Mouse (Mus musculus): ENCODE results near the gene Slc25a24. TPM values are rescaled to one million over a fixed set of nuclear protein-coding genes. Genes with fewer than 3 reads are reported as not detected.

Gene Slc25a24
- polyA plus RNA-seq, 1 experiment, result 1.7 TPM

DNA sequence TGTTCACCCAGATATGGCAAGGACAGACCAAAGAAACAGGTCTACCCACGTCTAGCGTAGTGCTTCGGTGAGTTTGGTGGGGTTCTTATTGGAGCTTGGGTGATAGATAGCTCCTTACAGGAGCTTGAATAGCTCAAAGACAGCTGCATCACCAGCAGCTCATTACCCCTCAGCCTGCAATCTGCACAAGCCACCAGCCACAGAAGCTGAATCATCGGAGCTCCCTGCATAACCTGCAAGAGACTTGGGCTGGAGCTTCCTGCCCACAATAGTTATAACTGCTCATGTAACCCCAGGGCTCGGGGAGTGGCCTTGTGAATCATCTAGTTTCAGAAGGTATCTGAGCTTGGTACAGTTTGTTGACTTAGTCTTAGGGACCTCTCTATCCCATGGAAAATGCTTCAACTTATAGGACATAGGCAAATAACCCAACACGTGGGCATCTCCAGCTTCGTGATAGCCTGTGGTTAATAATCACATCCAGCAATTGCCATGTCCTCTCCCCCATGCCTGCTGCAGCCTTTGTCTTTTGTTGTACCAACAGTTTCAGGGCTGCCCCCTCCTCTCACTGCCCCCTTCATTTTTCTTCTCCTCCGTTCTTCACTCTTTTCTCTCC is 42.4 kb downstream of the Slc25a24 start:
- H3K27ac ChIP-seq (ENCODE audit: insufficient read depth, low read length), result no peak overlapping the region
- TF ChIP-seq CTCF (IDR thresholded peaks at IDR 0.05; ENCODE audit: extremely low read depth, insufficient read depth, insufficient read length, insufficient replicate concordance) (no peak), POLR2A (IDR thresholded peaks at IDR 0.05; ENCODE audit: low read depth, low read length) (no peak)
- H3K4me1 ChIP-seq (ENCODE audit: control insufficient read depth, insufficient read depth, insufficient read length), result no peaks in the 10 kb centered on the region
- no peaks in the 10 kb centered on the region; the same call in 1 of the 2 replicates for H3K36me3 ChIP-seq (ENCODE audit: control insufficient read depth, insufficient read depth, low read length)
- H3K27me3 ChIP-seq (ENCODE audit: control insufficient read depth, insufficient read depth, low read length), result no peaks in the 10 kb centered on the region
- no peak overlapping the region for H3K4me3 ChIP-seq (ENCODE audit: extremely low read depth, insufficient read depth, insufficient read length)
- no peak for DNase-seq (ENCODE audit: low read depth in 1 of 2, low spot score in 2 of 2)
- 52% methylated on average over 8 of the region's 8 CpGs for WGBS

DNA sequence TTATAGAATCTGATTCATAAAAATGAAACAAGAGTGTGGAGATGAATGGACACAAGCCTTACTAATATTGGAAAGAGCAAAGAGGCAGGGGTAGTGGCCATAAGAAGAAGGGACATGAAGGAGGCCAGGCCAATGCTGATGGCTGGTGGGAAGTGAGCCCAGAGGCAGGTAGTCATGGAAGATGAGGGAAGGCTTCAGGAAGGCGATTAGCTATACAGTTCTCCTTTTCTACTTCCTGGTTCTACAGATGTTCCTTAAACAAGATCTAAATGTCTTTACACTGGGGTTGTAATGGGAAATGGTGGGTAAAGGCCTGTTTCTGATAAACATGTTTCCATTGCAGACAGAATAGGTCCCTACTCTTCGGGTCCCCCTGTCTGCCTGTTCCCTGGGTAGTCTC is 46.2 kb downstream of the Slc25a24 start:
- DNase-seq (ENCODE audit: low read depth in 1 of 2, low spot score in 2 of 2), result no peak
- Histone ChIP-seq H3K4me3 (ENCODE audit: extremely low read depth, insufficient read depth, insufficient read length) (no peak overlapping the region), H3K4me1 (ENCODE audit: control insufficient read depth, insufficient read depth, insufficient read length) (no peaks in the 10 kb centered on the region), H3K27ac (ENCODE audit: insufficient read depth, low read length) (no peak overlapping the region), H3K27me3 (ENCODE audit: control insufficient read depth, insufficient read depth, low read length) (no peaks in the 10 kb centered on the region), H3K36me3 (ENCODE audit: control insufficient read depth, insufficient read depth, low read length) (no peaks in the 10 kb centered on the region)
- 34% methylated on average over 2 of the region's 2 CpGs for WGBS
- TF ChIP-seq CTCF (IDR thresholded peaks at IDR 0.05; ENCODE audit: extremely low read depth, insufficient read depth, insufficient read length, insufficient replicate concordance) (no peak), POLR2A (IDR thresholded peaks at IDR 0.05; ENCODE audit: low read depth, low read length) (no peak)

DNA sequence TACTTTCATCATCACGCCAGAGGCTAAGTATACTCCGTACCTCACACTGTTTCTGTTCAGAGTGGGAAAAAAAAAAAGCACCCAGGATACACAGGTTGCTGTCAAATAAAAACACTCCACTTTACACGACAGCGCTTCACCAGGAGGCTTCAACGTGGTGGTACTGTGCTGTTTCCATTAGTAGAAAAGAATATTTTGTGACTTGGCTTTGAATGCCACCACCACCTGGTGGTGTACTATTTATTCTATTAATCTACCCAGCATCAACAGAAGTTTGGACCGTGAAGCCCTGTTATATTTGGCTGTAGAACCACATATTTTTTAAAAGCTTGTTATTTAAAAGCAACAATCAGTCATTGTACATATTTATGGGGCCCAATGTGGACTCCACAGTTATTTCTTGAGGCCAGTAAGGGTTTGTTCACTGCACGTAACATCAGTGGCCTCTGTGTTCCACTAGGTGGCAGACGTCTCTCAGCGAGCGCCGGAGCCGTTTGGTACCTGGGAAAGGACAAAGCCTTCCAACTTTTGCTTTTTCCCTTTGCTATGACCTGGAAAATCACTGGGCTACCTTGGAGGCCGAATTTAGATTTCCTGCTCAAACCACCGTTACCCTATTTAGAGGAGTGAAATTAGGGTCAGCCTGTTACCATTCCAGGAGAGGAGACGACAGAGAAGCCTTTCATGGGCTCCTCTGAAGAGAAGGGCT is 48.3 kb downstream of the Slc25a24 start:
- Histone ChIP-seq H3K4me3 (ENCODE audit: extremely low read depth, insufficient read depth, insufficient read length) (no peak overlapping the region), H3K36me3 (ENCODE audit: control insufficient read depth, insufficient read depth, low read length) (no peaks in the 10 kb centered on the region), H3K27me3 (ENCODE audit: control insufficient read depth, insufficient read depth, low read length) (no peaks in the 10 kb centered on the region), H3K27ac (ENCODE audit: insufficient read depth, low read length) (no peak overlapping the region), H3K4me1 (ENCODE audit: control insufficient read depth, insufficient read depth, insufficient read length) (no peaks in the 10 kb centered on the region)
- WGBS, result 23% methylated on average over 15 of the region's 15 CpGs
- TF ChIP-seq POLR2A (IDR thresholded peaks at IDR 0.05; ENCODE audit: low read depth, low read length) (no peak), CTCF (IDR thresholded peaks at IDR 0.05; ENCODE audit: extremely low read depth, insufficient read depth, insufficient read length, insufficient replicate concordance) (peak; percentile 94)
- peak; percentile 9 to 48 for DNase-seq (ENCODE audit: low read depth in 1 of 2, low spot score in 2 of 2)

DNA sequence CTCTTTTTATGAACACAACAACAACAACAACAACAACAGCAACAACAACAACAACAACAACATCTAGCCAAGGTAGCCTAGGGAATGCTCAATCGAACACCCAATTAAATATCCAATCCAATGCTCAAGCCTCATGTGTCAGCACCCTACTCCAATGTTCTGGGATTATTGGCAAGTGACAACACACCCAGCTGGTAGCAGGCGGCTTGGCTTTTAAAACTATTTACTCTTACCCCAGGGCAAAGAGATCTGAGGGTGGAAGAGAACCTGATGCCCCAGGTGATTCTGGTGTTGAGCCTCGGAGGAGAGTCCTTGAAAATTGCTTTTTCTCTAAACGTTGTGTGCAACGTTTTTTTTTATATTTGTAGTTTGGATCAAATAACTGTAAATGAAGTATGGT is 51.4 kb downstream of the Slc25a24 start:
- no peak for DNase-seq (ENCODE audit: low read depth in 1 of 2, low spot score in 2 of 2)
- Histone ChIP-seq H3K4me3 (ENCODE audit: extremely low read depth, insufficient read depth, insufficient read length) (no peak overlapping the region), H3K36me3 (ENCODE audit: control insufficient read depth, insufficient read depth, low read length) (no peaks in the 10 kb centered on the region), H3K27ac (ENCODE audit: insufficient read depth, low read length) (no peak overlapping the region), H3K4me1 (ENCODE audit: control insufficient read depth, insufficient read depth, insufficient read length) (no peaks in the 10 kb centered on the region), H3K27me3 (ENCODE audit: control insufficient read depth, insufficient read depth, low read length) (no peaks in the 10 kb centered on the region)
- WGBS, result 92% methylated on average over 5 of the region's 5 CpGs
- TF ChIP-seq POLR2A (IDR thresholded peaks at IDR 0.05; ENCODE audit: low read depth, low read length) (no peak), CTCF (IDR thresholded peaks at IDR 0.05; ENCODE audit: extremely low read depth, insufficient read depth, insufficient read length, insufficient replicate concordance) (no peak)

DNA sequence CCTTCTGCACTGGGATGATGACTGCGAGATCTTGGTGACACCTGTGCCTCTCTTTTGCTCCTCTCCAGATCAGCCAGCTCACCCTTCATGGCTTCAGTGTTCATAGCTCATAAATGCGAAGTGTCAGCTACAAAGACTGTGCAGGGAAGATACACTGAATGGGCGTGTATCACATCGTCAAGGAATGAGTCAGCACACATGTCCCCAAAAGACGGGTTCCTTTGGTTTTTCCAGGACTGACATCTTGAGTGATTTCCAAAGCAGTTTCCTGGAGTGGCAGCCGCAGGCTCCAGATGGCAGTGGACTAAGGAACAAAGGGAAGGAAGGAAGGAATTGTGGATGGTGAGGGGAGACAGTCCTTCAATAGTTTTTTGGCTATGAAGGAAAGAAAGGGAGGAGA is 55.8 kb downstream of the Slc25a24 start:
- H3K4me1 ChIP-seq (ENCODE audit: control insufficient read depth, insufficient read depth, insufficient read length), result no peaks in the 10 kb centered on the region
- no peaks in the 10 kb centered on the region for H3K36me3 ChIP-seq (ENCODE audit: control insufficient read depth, insufficient read depth, low read length)
- no peak overlapping the region for H3K27ac ChIP-seq (ENCODE audit: insufficient read depth, low read length)
- TF ChIP-seq CTCF (IDR thresholded peaks at IDR 0.05; ENCODE audit: extremely low read depth, insufficient read depth, insufficient read length, insufficient replicate concordance) (no peak), POLR2A (IDR thresholded peaks at IDR 0.05; ENCODE audit: low read depth, low read length) (no peak)
- H3K27me3 ChIP-seq (ENCODE audit: control insufficient read depth, insufficient read depth, low read length), result no peaks in the 10 kb centered on the region
- 44% methylated on average over 6 of the region's 6 CpGs for WGBS
- no peak overlapping the region for H3K4me3 ChIP-seq (ENCODE audit: extremely low read depth, insufficient read depth, insufficient read length)
- DNase-seq (ENCODE audit: low read depth in 1 of 2, low spot score in 2 of 2), result no peak

DNA sequence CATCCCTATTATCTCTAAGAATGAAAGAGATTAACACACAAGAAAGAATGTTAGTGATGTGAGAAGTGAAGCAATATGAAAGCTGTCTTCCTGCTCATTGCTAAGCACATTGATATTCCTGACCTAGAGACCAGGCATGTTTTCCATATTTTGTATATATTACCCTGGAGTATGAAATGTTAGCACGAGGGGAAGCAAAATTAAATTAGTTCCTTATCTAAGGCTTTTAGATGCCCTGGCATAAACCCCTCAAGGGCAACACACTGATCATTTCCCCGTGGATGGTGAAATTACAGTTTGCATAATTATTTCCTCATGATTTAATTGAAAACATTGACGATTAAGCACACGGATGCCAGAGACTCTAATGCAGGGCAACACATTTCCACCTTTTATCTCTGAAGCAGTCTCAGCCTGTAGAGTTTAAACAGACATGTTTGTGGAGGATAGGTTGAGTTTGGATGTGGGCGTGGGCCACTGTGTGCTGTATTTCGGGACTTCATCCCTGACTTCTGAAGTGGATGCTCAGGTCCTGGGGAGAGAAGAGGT is 56.7 kb downstream of the Slc25a24 start:
- H3K36me3 ChIP-seq (ENCODE audit: control insufficient read depth, insufficient read depth, low read length), result no peaks in the 10 kb centered on the region
- H3K4me3 ChIP-seq (ENCODE audit: extremely low read depth, insufficient read depth, insufficient read length), result no peak overlapping the region
- 83% methylated on average over 6 of the region's 6 CpGs for WGBS
- H3K27ac ChIP-seq (ENCODE audit: insufficient read depth, low read length), result no peak overlapping the region
- no peak for DNase-seq (ENCODE audit: low read depth in 1 of 2, low spot score in 2 of 2)
- H3K27me3 ChIP-seq (ENCODE audit: control insufficient read depth, insufficient read depth, low read length), result no peaks in the 10 kb centered on the region
- no peaks in the 10 kb centered on the region for H3K4me1 ChIP-seq (ENCODE audit: control insufficient read depth, insufficient read depth, insufficient read length)
- no peak for TF ChIP-seq POLR2A (IDR thresholded peaks at IDR 0.05; ENCODE audit: low read depth, low read length)

DNA sequence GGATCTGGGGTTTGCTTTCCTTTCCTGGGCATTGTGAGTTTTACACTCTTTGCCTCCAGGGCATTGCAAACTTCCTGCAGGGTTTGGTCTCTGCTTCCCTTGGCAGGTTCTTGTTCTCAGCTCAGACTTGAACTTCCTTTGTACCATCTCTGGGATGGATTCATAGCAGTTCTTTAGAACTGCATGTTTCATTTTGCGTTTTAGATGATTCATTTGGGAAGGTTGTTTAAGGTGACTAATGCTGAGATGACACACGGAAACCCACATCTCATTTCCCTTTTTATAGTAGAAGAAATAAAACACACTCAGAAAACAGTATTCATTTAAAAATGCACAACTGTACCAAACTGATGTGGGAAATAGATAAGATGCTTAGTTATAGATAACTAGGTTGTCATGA is 73.2 kb downstream of the Slc25a24 start:
- no peak for DNase-seq (ENCODE audit: low read depth in 1 of 2, low spot score in 2 of 2)
- WGBS, result 15% methylated on average over 2 of the region's 2 CpGs
- Histone ChIP-seq H3K27me3 (ENCODE audit: control insufficient read depth, insufficient read depth, low read length) (no peaks in the 10 kb centered on the region), H3K4me3 (ENCODE audit: extremely low read depth, insufficient read depth, insufficient read length) (no peak overlapping the region), H3K36me3 (ENCODE audit: control insufficient read depth, insufficient read depth, low read length) (no peaks in the 10 kb centered on the region), H3K27ac (ENCODE audit: insufficient read depth, low read length) (no peak overlapping the region), H3K4me1 (ENCODE audit: control insufficient read depth, insufficient read depth, insufficient read length) (no peaks in the 10 kb centered on the region)
- no peak for TF ChIP-seq CTCF (IDR thresholded peaks at IDR 0.05; ENCODE audit: extremely low read depth, insufficient read depth, insufficient read length, insufficient replicate concordance)
- no peak for TF ChIP-seq POLR2A (IDR thresholded peaks at IDR 0.05; ENCODE audit: low read depth, low read length)

All from spleen, adult 2 months (tissue).